Mouse (Mus musculus) spleen, postnatal 0 days (tissue): Measurements from ENCODE around the gene Gm12794. TPM values are rescaled to one million over a fixed set of nuclear protein-coding genes. Genes with fewer than 3 reads are reported as not detected.

Source experiments
- polyA plus RNA-seq: library from polyadenylated mRNA; unstranded; fragments of >200 nt; fragmentation: Nextera tagmentation; extraction: Ambion mirVana; gene quantifications from 2 replicates; pipeline ENCODE4 v1.2.1, GENCODE M21; 2015

Gm12794 gene
- polyA plus RNA-seq = not detected in 2 replicates

DNA sequence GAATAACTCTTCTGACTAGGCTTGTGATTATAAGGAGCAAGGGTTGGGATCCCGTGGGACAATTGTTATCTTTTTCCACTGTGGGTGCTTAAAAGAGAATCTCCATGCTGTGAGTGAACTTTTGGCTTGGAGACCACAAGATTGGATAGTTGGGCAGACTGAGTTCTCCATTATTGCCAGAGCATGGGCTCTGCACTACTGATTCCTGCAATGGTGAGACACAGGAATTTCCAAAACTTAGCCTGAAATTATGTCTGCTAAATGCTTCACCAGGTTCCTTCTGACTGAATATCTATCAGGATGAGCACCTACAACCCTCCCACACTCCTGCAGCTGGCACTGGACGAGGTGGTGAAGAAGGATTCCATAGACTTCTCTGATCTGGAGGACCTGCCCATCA, at the start of gene Gm12794:
Gm12794 (plus strand) TSS at position 301 of the 400 bp plus-strand sequence.

DNA sequence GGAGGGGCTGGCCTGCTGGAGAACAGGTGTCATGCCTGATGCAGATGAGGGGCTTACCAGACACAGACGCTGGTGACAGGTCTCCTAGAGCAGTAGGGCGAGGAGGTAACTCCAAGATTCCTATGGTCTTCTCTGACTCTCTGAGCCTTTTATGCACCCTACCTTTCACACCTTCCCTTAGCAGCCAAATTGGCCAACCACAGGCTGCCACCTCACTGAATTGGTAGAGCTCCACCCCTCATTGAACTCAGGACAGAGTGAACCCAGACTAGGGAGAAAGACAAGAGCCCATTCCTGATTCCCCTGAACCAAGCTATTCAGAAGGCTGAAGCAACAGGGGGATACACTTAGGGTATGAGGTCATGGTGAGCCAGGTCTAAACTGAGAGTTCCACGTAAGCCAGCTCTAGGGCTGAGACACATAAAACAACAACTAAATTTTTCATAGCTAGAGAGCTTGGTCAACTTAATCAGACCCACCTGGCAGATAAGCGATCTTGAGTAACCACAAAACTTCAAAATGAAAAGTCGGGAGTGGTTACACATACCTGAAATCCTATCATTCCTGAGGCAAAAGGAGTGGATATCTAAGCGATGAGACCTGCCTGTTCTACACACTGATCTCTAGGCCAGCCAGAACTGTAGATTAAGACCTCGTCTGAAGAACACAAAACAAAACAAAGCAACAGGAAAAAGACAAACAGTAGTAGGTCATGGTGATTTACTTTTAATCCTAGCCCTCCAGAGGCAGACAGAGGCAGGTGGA, 46.4 kb upstream of the Gm12794 start, which contains the start of gene C130073F10Rik:
C130073F10Rik (minus strand) TSS at position 134 of the 765 bp plus-strand sequence.

DNA sequence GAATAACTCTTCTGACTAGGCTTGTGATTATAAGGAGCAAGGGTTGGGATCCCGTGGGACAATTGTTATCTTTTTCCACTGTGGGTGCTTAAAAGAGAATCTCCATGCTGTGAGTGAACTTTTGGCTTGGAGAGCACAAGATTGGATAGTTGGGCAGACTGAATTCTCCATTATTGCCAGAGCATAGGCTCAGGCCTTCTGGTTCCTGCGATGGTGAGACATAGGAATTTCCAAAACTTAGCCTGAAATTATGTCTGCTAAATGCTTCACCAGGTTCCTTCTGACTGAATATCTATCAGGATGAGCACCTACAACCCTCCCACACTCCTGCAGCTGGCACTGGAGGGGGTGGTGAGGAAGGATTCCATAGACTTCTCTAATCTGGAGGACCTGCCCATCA, 31.4 kb upstream of the Gm12794 start, which contains the start of gene Gm12800:
Gm12800 (plus strand) TSS at position 301 of the 400 bp plus-strand sequence.

DNA sequence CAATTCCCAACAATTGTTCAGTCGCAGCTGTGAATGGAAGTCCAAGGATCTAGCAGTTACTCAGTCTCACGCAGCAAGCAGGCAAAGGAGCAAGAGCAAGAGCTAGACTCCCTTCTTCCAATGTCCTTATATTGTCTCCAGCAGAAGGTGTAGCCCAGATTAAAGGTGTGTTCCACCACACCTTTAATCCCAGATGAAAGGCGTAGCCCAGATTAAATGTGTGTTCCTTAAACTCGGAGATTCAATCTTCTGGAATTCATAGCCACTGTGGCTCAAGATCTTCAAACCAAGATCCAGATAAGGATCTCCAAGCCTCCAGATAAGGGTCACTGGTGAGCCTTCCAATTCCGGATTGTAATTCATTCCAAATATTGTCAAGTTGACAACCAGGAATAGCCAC, 40.7 kb downstream of the Gm12794 start, which contains the start of gene Gm12790:
Gm12790 (minus strand) TSS at position 101 of the 400 bp plus-strand sequence.

DNA sequence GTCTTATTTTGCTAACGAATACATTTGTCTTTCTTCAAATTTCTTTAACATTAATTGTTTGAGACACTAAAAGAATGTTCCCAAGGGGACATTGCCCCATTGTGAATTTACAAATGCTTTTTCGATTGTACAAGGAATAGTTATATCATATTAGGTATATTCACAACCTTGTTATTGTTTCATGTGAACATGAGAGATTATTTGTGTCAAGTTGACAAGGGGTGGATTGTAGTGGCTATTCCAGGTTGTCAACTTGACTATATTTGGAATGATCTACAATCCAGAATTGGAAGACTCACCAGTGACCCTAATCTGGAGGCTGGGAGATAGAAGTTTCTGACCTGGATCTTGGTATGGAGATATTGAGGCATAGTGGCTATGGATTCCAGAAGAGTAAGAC, 46.1 kb downstream of the Gm12794 start, which contains the start of gene Gm12789:
Gm12789 (plus strand) TSS at position 301 of the 400 bp plus-strand sequence.

Other genes starting within 250 kb of the Gm12794 start
- 2.6 and 4.5 TPM in 2 replicates for gene Lepr, start 223.0 kb upstream of the Gm12794 start, polyA plus RNA-seq
- not detected in 2 replicates for gene B020004J07Rik, start 96.4 kb upstream of the Gm12794 start, polyA plus RNA-seq
- gene C130073F10Rik, start 46.6 kb upstream of the Gm12794 start, polyA plus RNA-seq = not detected in 2 replicates
- not detected in 2 replicates for gene Gm12800, start 31.3 kb upstream of the Gm12794 start, polyA plus RNA-seq
- gene Gm12790, start 40.6 kb downstream of the Gm12794 start, polyA plus RNA-seq = not detected in 2 replicates
- gene Gm12789, start 46.2 kb downstream of the Gm12794 start, polyA plus RNA-seq = not detected in 2 replicates
- 5.0 and 6.7 TPM in 2 replicates for gene Pde4b, start 147.1 kb downstream of the Gm12794 start, polyA plus RNA-seq